Mouse (Mus musculus) midbrain, embryonic 11.5 days (tissue): ENCODE results near the gene Cdk4. TPM values are rescaled to one million over a fixed set of nuclear protein-coding genes. Genes with fewer than 3 reads are reported as not detected.
A peak's percentile ranks its signal among the peaks of the same experiment; 100 is the strongest.

Source experiments
- ATAC-seq: fragments of 200-750 bp; cut with Nextera tagmentation; 2 replicates; pipeline ENCODE4 v1.8.0; 2017; ENCODE audit warnings: moderate TSS enrichment, moderate library complexity; ENCODE audit not compliant: low FRiP score
- DNase-seq: peaks from one replicate; pipeline ENCODE4 v3.0.0; 2015; ENCODE audit warnings: low spot score; ENCODE audit errors: missing footprints
- H3K27ac ChIP-seq: fragments of 300-500 bp; sonication (generic); 2 replicates; pipeline ENCODE4 v1.5.1; 2014; ENCODE audit warnings: low read depth, low read length
- H3K27me3 ChIP-seq: fragments of 300-500 bp; sonication (generic); 2 replicates; pipeline ENCODE4 v1.6.1; 2014; ENCODE audit warnings: mild to moderate bottlenecking, low read length, moderate library complexity, mixed read lengths; ENCODE audit not compliant: control insufficient read depth, insufficient read depth
- H3K36me3 ChIP-seq: fragments of 300-500 bp; sonication (generic); 2 replicates; pipeline ENCODE4 v1.6.1; 2014; ENCODE audit warnings: mild to moderate bottlenecking, low read length, moderate library complexity, mixed read lengths; ENCODE audit not compliant: control insufficient read depth, insufficient read depth
- H3K4me1 ChIP-seq: fragments of 300-500 bp; sonication (generic); 2 replicates; pipeline ENCODE4 v1.6.1; 2014; ENCODE audit warnings: low read length; ENCODE audit not compliant: control insufficient read depth, insufficient read depth
- H3K4me2 ChIP-seq: fragments of 300-500 bp; sonication (generic); 2 replicates; pipeline ENCODE4 v1.6.1; 2014; ENCODE audit warnings: mild to moderate bottlenecking, moderate library complexity
- H3K4me3 ChIP-seq: fragments of 300-500 bp; sonication (generic); 2 replicates; pipeline ENCODE4 v1.5.1; 2014; ENCODE audit warnings: low read depth, low read length
- H3K9ac ChIP-seq: fragments of 300-500 bp; sonication (generic); 2 replicates; pipeline ENCODE4 v1.6.1; 2014; ENCODE audit warnings: low read length
- H3K9me3 ChIP-seq: fragments of 300-500 bp; sonication (generic); 2 replicates; pipeline ENCODE4 v1.6.1; 2016; ENCODE audit warnings: low read length; ENCODE audit not compliant: control insufficient read depth
- WGBS: fragments of 180-500 bp; shearing (Covaris S2); extraction: QIAGEN DNeasy Blood & Tissue Kit; methylation state at CpG from one replicate; pipeline ENCODE4 v1.1.7; 2014; 5-methylcytosine and 5-hydroxymethylcytosine counted together
- polyA plus RNA-seq: library from polyadenylated mRNA; unstranded; fragments of >200 nt; fragmentation: Nextera tagmentation; extraction: Ambion mirVana; gene quantifications from 2 replicates; pipeline ENCODE4 v1.2.1, GENCODE M21; 2014

Gene Cdk4
- polyA plus RNA-seq, 1 experiment from 2014 or later = 2,848 TPM

DNA sequence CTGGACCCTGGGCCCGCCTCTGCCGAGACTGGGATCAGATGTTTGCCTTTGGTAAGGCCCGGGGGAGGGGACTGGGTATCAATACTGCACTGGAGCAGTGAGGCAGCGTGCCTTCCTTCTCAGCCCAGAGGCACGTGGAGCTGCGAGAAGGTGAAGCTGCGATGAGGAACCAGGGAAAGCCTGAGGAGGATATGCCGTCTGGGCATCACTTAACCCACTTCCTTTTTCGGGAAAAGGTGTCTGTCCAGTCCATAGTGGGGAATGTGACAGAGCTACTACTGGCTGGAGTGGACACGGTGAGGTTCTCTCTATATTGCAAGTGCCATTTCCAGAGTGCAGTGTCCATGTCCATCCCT lies 13.2 kb upstream of the Cdk4 start:
- Histone ChIP-seq H3K27me3 (peaks cover 39% of the 10 kb centered on the region), H3K4me1 (peaks cover 7% of the 10 kb centered on the region), H3K27ac (no peak overlapping the region), H3K36me3 (0 out of 2 replicates have a peak, but pooled peaks cover 2% of the 10 kb centered on the region), H3K4me2 (no peak overlapping the region), H3K4me3 (no peak overlapping the region), H3K9me3 (no peaks in the 10 kb centered on the region), H3K9ac (no peak overlapping the region)
- DNase-seq (no peak), ATAC-seq (no peak)
- WGBS = 22% methylated on average over 10 of the region's 10 CpGs

DNA sequence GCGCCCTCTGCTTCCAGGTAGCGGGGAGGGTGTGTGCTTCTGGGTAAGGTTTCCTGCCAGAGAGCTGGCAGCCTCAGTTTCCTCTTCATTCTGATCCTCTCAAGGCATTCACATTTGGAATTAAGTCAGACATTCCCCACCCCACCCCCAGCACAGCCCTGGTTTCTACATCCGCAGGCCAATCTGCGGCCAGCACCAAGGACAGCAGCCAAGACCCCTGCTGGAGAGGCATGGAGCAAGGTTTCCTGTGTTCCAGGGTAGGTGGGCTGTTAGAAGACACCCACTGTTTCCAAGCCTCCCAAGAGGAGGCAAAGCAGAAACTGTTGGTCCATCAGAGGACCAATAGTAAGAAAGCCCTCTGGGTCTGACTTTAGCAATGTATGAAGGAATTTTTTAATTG lies 8.7 kb upstream of the Cdk4 start:
- H3K36me3 ChIP-seq = peaks cover 13% of the 10 kb centered on the region; the same call in 1 of the 2 replicates
- H3K4me2 ChIP-seq = no peak overlapping the region
- peaks cover 12% of the 10 kb centered on the region for H3K4me1 ChIP-seq
- H3K27me3 ChIP-seq = peaks cover 18% of the 10 kb centered on the region
- H3K4me3 ChIP-seq = no peak overlapping the region
- 73% methylated on average over 4 of the region's 4 CpGs for WGBS
- H3K9me3 ChIP-seq = no peaks in the 10 kb centered on the region
- no peak overlapping the region for H3K9ac ChIP-seq
- H3K27ac ChIP-seq = no peak overlapping the region
- DNase-seq = no peak
- no peak for ATAC-seq

DNA sequence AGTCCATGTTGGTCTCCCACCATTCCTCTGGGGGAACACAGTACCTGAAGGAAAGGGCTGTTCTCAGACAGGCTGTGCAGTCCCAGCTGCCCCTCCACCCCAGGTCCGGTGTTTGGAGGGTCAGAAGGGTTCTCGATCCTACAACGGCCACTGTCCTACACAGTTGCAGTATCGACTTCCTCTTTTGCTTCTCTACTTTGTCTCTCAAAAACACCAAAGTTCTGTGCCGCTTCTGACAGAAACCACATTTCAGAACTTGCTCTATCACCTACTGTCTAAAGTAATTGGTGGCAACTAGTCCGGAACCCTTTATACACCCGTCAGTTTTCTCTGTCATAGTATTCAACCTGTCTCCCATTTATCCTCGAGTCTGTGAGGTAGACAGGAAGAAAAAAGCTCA lies 7.9 kb upstream of the Cdk4 start:
- no peak overlapping the region for H3K27ac ChIP-seq
- DNase-seq (no peak), ATAC-seq (no peak)
- WGBS = 92% methylated on average over 8 of the region's 8 CpGs
- no peak overlapping the region for H3K4me3 ChIP-seq
- H3K9me3 ChIP-seq = no peaks in the 10 kb centered on the region
- peaks cover 15% of the 10 kb centered on the region for H3K4me1 ChIP-seq
- peaks cover 13% of the 10 kb centered on the region; the same call in 1 of the 2 replicates for H3K36me3 ChIP-seq
- H3K27me3 ChIP-seq = peaks cover 10% of the 10 kb centered on the region
- no peak overlapping the region for H3K9ac ChIP-seq
- no peak overlapping the region for H3K4me2 ChIP-seq

DNA sequence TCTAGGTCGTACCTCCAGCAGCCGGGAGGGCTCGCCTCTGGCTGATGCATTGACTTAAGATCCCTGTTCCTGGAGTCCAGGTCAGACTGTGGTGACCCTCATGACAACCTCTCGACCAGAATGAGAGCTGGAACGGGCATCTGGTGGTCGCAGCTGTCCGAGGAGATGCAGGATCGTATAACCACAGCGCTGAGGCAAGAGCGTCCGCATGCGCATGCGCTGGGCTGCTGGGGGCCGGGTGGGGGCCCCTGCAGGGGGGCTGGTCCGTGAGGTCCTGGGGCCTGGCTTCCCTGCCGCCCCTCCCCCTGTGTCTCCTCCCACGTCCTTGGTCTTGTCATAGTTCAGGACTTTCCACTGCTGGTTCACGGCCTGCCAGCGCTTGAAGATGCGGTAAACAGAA lies 6.8 kb upstream of the Cdk4 start:
- H3K4me1 ChIP-seq = peaks cover 21% of the 10 kb centered on the region
- no peaks in the 10 kb centered on the region; the same call in 1 of the 2 replicates for H3K27me3 ChIP-seq
- 92% methylated on average over 19 of the region's 20 CpGs for WGBS
- no peak overlapping the region for H3K4me3 ChIP-seq
- H3K4me2 ChIP-seq = no peak overlapping the region
- no peaks in the 10 kb centered on the region for H3K9me3 ChIP-seq
- no peak overlapping the region for H3K9ac ChIP-seq
- no peak for ATAC-seq
- H3K36me3 ChIP-seq = peaks cover 13% of the 10 kb centered on the region; the same call in 1 of the 2 replicates
- no peak overlapping the region for H3K27ac ChIP-seq
- no peak for DNase-seq

DNA sequence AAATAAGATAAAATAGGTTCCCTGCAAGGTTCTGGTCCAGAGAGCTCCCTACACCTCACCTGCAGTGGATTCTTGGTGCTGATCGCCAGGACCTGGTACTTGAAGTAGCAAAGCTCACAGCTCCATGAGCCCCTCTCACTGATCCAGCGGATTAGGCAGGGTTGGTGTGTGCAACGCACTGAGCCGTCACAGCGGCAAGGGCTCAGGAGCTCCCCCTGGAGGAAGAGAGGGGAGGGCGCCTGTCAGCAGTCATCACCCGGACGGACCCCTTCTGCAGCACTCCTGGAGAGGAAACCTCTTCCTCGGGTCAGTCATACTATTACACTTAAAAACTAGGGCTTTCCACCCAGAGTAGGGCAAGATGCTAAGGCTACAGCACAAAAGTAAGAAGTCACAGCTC lies 5.2 kb upstream of the Cdk4 start:
- ATAC-seq (peak; percentile 30), DNase-seq (peak; percentile 96)
- H3K9me3 ChIP-seq = no peaks in the 10 kb centered on the region
- H3K36me3 ChIP-seq = peaks cover 13% of the 10 kb centered on the region; the same call in 1 of the 2 replicates
- peaks cover 25% of the 10 kb centered on the region for H3K4me1 ChIP-seq
- H3K27ac ChIP-seq = no peak overlapping the region
- under 1% methylated on average over 9 of the region's 9 CpGs for WGBS
- no peaks in the 10 kb centered on the region; the same call in 1 of the 2 replicates for H3K27me3 ChIP-seq
- peak overlapping the region; percentile 93 for H3K4me2 ChIP-seq
- peak overlapping the region; percentile 90 for H3K9ac ChIP-seq
- peak overlapping the region; percentile 78 for H3K4me3 ChIP-seq

DNA sequence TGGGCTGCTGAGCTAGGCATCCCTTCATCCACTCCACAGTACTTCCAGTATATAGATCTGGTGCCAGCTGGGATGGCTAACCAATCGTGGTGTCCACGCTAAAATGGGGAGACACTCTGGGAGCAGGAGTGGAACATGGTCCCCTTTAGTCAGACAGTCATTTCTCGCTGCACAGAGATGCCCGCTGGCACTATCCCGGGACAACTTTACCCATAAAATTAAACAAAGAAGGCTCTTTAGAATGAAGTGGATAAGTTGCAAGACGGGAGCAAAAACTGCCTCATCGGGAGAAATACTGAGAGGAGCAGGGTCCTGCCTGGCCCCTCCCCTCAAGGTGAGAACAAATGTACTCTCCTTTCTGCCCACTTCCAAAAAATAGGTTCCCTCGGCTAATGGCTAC lies 4.6 kb upstream of the Cdk4 start:
- Histone ChIP-seq H3K4me3 (peak overlapping the region; percentile 78), H3K4me2 (peak overlapping the region; percentile 93), H3K9ac (peak overlapping the region; percentile 90), H3K4me1 (peaks cover 25% of the 10 kb centered on the region), H3K36me3 (peaks cover 13% of the 10 kb centered on the region; the same call in 1 of the 2 replicates), H3K9me3 (no peaks in the 10 kb centered on the region), H3K27ac (no peak overlapping the region), H3K27me3 (no peaks in the 10 kb centered on the region; the same call in 1 of the 2 replicates)
- ATAC-seq (no peak), DNase-seq (no peak)
- WGBS = 9% methylated on average over 8 of the region's 8 CpGs

DNA sequence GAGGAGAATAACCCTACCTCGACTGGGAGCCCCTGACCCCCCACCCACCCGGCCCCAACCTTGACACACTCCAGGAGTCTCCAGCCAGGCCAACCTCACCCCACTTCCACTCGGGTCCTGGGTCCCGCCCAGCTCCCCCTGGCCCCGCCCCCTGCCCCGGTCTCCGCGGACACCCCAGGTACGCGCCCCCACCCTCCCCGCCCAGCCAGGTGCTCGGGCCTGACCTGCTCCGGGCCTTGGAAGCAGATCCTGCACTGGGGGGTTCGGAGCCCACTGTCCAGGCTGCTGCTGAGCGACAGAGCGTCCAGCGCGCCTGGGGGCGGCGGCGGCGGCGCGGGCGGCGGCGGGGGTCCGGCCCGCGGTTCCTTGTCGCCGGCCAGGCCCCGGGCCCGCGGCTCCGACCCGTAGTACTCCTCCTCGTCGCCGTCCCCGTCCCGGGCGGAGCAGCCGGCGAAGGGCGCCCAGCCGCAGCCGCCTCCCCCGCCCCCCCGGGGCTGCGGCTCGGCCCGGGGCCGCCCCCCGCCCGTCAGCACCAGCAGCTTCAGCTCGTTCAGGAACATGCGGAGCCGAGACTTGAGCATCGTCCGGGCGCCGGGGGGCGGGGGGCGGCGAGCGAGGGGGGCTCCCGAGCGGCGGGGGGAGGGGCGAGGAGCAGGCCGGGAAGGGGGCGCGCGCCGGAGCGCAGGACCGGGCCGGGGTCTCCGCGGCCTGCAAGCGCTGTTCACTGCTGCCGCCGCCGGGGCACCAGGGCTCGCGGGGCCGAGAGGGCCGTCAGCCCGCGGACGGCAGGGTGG lies 4.0 kb upstream of the Cdk4 start:
- peak overlapping the region; percentile 78 for H3K4me3 ChIP-seq
- no peak for DNase-seq
- H3K9ac ChIP-seq = peak overlapping the region; percentile 90
- H3K9me3 ChIP-seq = no peaks in the 10 kb centered on the region
- peak overlapping the region; percentile 79 for H3K27ac ChIP-seq
- peak overlapping the region; percentile 93 for H3K4me2 ChIP-seq
- H3K27me3 ChIP-seq = no peaks in the 10 kb centered on the region; the same call in 1 of the 2 replicates
- whole genome bisulfite sequencing = 2% methylated on average over 76 of the region's 92 CpGs
- ATAC-seq = peak; percentile 6
- peaks cover 13% of the 10 kb centered on the region; the same call in 1 of the 2 replicates for H3K36me3 ChIP-seq
- H3K4me1 ChIP-seq = peaks cover 25% of the 10 kb centered on the region

DNA sequence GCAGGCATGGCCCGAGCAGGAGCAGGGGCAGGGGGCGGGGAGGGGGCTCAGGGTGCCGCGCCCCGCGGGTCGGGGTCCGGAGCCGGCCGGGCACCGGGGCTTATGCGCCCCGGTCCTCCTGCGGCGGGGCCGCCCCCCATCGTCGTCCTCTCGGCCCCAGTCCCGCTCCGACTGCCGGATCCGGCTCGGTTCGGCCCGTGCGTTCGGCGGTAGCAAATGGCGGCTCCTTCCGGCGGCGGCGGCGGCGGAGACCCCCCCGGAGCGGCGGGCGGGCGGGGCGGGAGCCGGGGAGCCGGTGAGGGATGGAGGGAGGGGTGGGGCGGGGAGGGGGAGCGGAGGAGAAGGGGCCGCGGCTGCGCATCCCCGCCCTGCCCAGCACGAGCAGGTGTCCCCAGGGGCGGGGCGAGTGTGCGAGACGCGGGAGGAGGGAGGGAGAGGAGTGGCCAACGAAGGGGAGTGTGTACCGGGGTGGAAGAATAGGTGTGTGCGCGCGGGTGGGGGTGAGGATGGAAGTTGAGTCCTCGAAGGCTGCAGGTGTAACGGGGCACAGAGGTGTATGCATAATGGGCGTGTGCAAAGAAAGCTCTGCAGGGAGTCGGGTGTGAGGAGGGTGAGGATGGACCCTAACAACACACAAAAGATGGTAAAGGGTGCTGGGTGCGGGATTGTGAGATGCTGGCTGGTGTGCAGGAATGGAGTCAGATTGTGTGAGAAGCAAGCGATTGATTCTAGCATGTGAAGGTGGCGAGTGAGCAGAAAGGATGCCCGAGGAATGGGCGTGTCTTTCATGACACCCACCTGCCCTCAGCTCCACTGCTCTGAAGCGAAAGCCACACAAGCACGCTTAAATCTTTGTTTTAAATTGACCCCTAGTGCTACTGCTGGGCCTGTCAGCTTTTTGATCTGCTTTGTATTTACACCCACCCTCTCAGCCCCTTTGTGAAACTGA lies 3.1 kb upstream of the Cdk4 start, which contains the start of gene March9:
March9 (minus strand) TSS at position 217 of the 949 bp plus-strand sequence.
- WGBS = under 1% methylated on average over 42 of the region's 72 CpGs
- Histone ChIP-seq H3K36me3 (peaks cover 18% of the 10 kb centered on the region), H3K4me1 (peaks cover 32% of the 10 kb centered on the region)

More for the DNA sequence above, 3.1 kb upstream of the Cdk4 start, which contains the start of gene March9:
- ATAC-seq = peak; percentile 28
- Histone ChIP-seq H3K4me2 (peak within 1 kb of the TSS; percentile 93), H3K27ac (peak within 1 kb of the TSS; percentile 79), H3K9ac (peak within 1 kb of the TSS; percentile 90), H3K9me3 (no peaks in the 10 kb centered on the region), H3K27me3 (no peaks in the 10 kb centered on the region; the same call in 1 of the 2 replicates), H3K4me3 (peak within 1 kb of the TSS; percentile 78)
- DNase-seq = peak; percentile 94
